Mouse (Mus musculus): ENCODE measurements around the gene Rasgef1c. TPM values are rescaled to one million over a fixed set of nuclear protein-coding genes. Genes with fewer than 3 reads are reported as not detected.

Rasgef1c gene
- polyA plus RNA-seq, 1 experiment, result 0.62 TPM

GRCm38 (mm10) chr11:49926183-49926582 lies 24.5 kb downstream of the Rasgef1c start:
- no peak for DNase-seq (ENCODE audit: low read depth)

- no peak for DNase-seq (ENCODE audit: low read depth)
Measured at GRCm38 (mm10) chr11:49927169-49927568, 25.5 kb downstream of the Rasgef1c start.

- no peak for DNase-seq (ENCODE audit: low read depth)
Measured at GRCm38 (mm10) chr11:49927670-49928069, 26.0 kb downstream of the Rasgef1c start.

GRCm38 (mm10) chr11:49931037-49931625 lies 29.5 kb downstream of the Rasgef1c start:
- DNase-seq (ENCODE audit: low read depth), result no peak

- DNase-seq (ENCODE audit: low read depth), result no peak
Measured at GRCm38 (mm10) chr11:49931853-49932252, 30.2 kb downstream of the Rasgef1c start.

- DNase-seq (ENCODE audit: low read depth), result no peak
Measured at GRCm38 (mm10) chr11:49933811-49934210, 32.2 kb downstream of the Rasgef1c start.

GRCm38 (mm10) chr11:49934322-49934721 lies 32.7 kb downstream of the Rasgef1c start:
- DNase-seq (ENCODE audit: low read depth), result no peak

GRCm38 (mm10) chr11:49936458-49936857 lies 34.8 kb downstream of the Rasgef1c start:
- DNase-seq (ENCODE audit: low read depth), result no peak

- DNase-seq (ENCODE audit: low read depth), result no peak
Measured at GRCm38 (mm10) chr11:49937779-49938178, 36.1 kb downstream of the Rasgef1c start.

GRCm38 (mm10) chr11:49938258-49939164 lies 36.9 kb downstream of the Rasgef1c start:
- no peak for DNase-seq (ENCODE audit: low read depth)

- no peak for DNase-seq (ENCODE audit: low read depth)
Measured at GRCm38 (mm10) chr11:49942841-49943240, 41.2 kb downstream of the Rasgef1c start.

GRCm38 (mm10) chr11:49943901-49944300 lies 42.3 kb downstream of the Rasgef1c start:
- no peak for DNase-seq (ENCODE audit: low read depth)

- no peak for DNase-seq (ENCODE audit: low read depth)
Measured at GRCm38 (mm10) chr11:49945726-49946125, 44.1 kb downstream of the Rasgef1c start.

GRCm38 (mm10) chr11:49949839-49950238 lies 48.2 kb downstream of the Rasgef1c start:
- no peak for DNase-seq (ENCODE audit: low read depth)

GRCm38 (mm10) chr11:49953616-49954015 lies 52.0 kb downstream of the Rasgef1c start:
- no peak for DNase-seq (ENCODE audit: low read depth)

- DNase-seq (ENCODE audit: low read depth), result peak; percentile 1
Measured at GRCm38 (mm10) chr11:49955577-49956261, 54.1 kb downstream of the Rasgef1c start.

GRCm38 (mm10) chr11:49958017-49958416 lies 56.4 kb downstream of the Rasgef1c start:
- no peak for DNase-seq (ENCODE audit: low read depth)

- DNase-seq (ENCODE audit: low read depth), result no peak
Measured at GRCm38 (mm10) chr11:49961098-49961740, 59.6 kb downstream of the Rasgef1c start.

- no peak for DNase-seq (ENCODE audit: low read depth)
Measured at GRCm38 (mm10) chr11:49965320-49965719, 63.7 kb downstream of the Rasgef1c start.

- DNase-seq (ENCODE audit: low read depth), result no peak
Measured at GRCm38 (mm10) chr11:49969692-49970091, 68.1 kb downstream of the Rasgef1c start.

- no peak for DNase-seq (ENCODE audit: low read depth)
Measured at GRCm38 (mm10) chr11:49973657-49974340, 72.2 kb downstream of the Rasgef1c start.
